Mouse (Mus musculus) hindbrain, embryonic 11.5 days (tissue): ENCODE results near the gene Zbtb22. TPM values are rescaled to one million over a fixed set of nuclear protein-coding genes. Genes with fewer than 3 reads are reported as not detected.
"Not testable (repeated sequence)": the region's sequence is repeated elsewhere in the genome, so short reads cannot be mapped to it uniquely, and the experiment has no call there.

Source experiments
- ATAC-seq: fragments of 200-750 bp; cut with Nextera tagmentation; 2 replicates; pipeline ENCODE4 v1.8.0; 2017; ENCODE audit warnings: mild to moderate bottlenecking, moderate TSS enrichment, moderate library complexity; ENCODE audit not compliant: low FRiP score
- DNase-seq: peaks from one replicate; pipeline ENCODE4 v3.0.0-alpha.2; 2015; ENCODE audit warnings: low spot score
- H3K27ac ChIP-seq: fragments of 300-500 bp; sonication (generic); 2 replicates; pipeline ENCODE4 v1.5.1; 2014; ENCODE audit warnings: mild to moderate bottlenecking, low read depth, low read length
- H3K27me3 ChIP-seq: fragments of 300-500 bp; sonication (generic); 2 replicates; pipeline ENCODE4 v1.6.1; 2014; ENCODE audit warnings: mild to moderate bottlenecking, low read length, moderate library complexity, mixed read lengths; ENCODE audit not compliant: control insufficient read depth, insufficient read depth
- H3K36me3 ChIP-seq: fragments of 300-500 bp; sonication (generic); 2 replicates; pipeline ENCODE4 v1.6.1; 2014; ENCODE audit warnings: mild to moderate bottlenecking, low read length, moderate library complexity, mixed read lengths; ENCODE audit not compliant: control insufficient read depth, insufficient read depth
- H3K4me1 ChIP-seq: fragments of 300-500 bp; sonication (generic); replicated peaks from 2 replicates; pipeline ENCODE4 v1.6.1; 2014; ENCODE audit warnings: low read length, mixed read lengths; ENCODE audit not compliant: control insufficient read depth, insufficient read depth
- H3K4me2 ChIP-seq: fragments of 300-500 bp; sonication (generic); replicated peaks from 2 replicates; pipeline ENCODE4 v1.6.1; 2014; ENCODE audit warnings: mild to moderate bottlenecking, low read depth, low read length
- H3K4me3 ChIP-seq: fragments of 300-500 bp; sonication (generic); 2 replicates; pipeline ENCODE4 v1.5.1; 2014; ENCODE audit warnings: low read depth, low read length
- H3K9ac ChIP-seq: fragments of 300-500 bp; sonication (generic); 2 replicates; pipeline ENCODE4 v1.6.1; 2014; ENCODE audit warnings: low read depth, low read length
- H3K9me3 ChIP-seq: fragments of 300-500 bp; sonication (generic); 2 replicates; pipeline ENCODE4 v1.6.1; 2016; ENCODE audit warnings: low read length; ENCODE audit not compliant: control insufficient read depth
- WGBS: fragments of 180-500 bp; shearing (Covaris S2); extraction: QIAGEN DNeasy Blood & Tissue Kit; methylation state at CpG from one replicate; pipeline ENCODE4 v1.1.7; 2014; 5-methylcytosine and 5-hydroxymethylcytosine counted together
- polyA plus RNA-seq: library from polyadenylated mRNA; unstranded; fragments of >200 nt; fragmentation: Nextera tagmentation; extraction: Ambion mirVana; gene quantifications from 2 replicates; pipeline ENCODE4 v1.2.1, GENCODE M21; 2014

The Zbtb22 gene
- polyA plus RNA-seq, 1 experiment from 2014 or later = 8.1 TPM

DNA sequence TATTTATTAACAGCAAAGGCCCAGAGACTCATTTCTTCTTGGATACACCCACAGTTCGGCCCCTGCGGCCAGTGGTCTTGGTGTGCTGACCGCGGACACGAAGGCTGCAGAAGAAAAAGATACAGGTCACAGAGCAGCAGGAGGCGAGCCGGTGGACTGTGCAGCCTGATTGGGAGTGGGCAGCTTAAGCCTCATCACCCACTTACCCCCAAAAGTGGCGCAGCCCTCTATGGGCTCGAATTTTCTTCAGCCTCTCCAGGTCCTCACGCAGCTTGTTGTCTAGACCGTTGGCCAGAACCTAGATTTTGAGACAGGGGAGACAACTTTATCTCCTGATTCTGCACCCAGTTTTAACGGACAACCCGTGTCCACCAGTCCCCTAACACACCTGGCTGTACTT is 36.3 kb downstream of the Zbtb22 start:
- H3K9me3 ChIP-seq, H3K4me3 ChIP-seq, H3K27ac ChIP-seq, H3K36me3 ChIP-seq, ATAC-seq, H3K9ac ChIP-seq, DNase-seq, H3K27me3 ChIP-seq: not testable (repeated sequence)
- 79% methylated on average over 13 of the region's 13 CpGs for WGBS
- Histone ChIP-seq H3K4me2 (peak overlapping the region; percentile 84; the same call in 1 of the 2 replicates), H3K4me1 (peaks cover 19% of the 10 kb centered on the region)

DNA sequence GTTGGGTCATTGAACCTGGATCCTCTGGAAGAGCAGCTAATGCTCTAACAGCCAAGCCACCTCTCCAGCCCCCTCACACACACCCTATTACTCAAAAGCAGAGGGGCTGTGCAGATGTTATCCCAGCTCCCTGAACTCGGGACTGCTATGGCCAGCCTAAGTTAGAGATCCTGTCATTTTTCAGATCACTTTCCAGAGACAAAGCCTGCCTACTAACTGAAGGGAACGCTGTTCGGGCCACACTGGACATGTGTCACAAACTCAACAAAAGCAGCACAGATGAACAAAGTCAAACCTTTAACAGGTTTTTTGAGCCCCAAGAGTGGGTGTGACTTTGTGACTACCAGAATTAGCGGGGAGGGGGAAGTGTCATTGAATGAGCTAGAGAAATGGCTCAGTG is 37.2 kb downstream of the Zbtb22 start:
- no peak overlapping the region for H3K27ac ChIP-seq
- DNase-seq = no peak
- no peaks in the 10 kb centered on the region for H3K27me3 ChIP-seq
- H3K9ac ChIP-seq = no peak overlapping the region
- WGBS = 84% methylated on average over 4 of the region's 4 CpGs
- H3K4me3 ChIP-seq = 0 out of 2 replicates have a peak overlapping the region, but pooled peaks have one; percentile 8
- H3K4me1 ChIP-seq = peaks cover 19% of the 10 kb centered on the region
- 0 out of 2 replicates have a peak overlapping the region, but pooled peaks have one; percentile 7 for H3K4me2 ChIP-seq
- H3K9me3 ChIP-seq = no peaks in the 10 kb centered on the region
- peaks cover 4% of the 10 kb centered on the region; the same call in 1 of the 2 replicates for H3K36me3 ChIP-seq
- no peak for ATAC-seq

DNA sequence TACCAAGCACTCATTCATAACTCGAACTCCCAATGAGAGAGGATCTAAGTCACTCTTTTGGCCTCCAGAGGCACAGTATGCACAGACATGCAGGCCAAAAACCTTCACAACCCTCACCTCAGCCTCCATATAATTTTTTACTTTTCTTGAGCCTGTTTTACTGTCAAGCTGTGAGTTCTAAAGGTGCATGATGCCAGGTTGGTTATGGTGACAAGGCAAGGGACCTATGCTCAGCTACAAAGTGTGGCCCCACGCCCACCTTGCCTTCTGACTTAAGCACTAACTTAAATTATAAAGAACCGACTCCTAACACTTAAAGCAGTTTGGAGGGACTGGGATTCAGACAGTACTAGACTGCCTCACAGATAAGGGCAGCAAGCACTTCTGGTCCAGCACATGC is 37.6 kb downstream of the Zbtb22 start:
- Histone ChIP-seq H3K27me3 (no peaks in the 10 kb centered on the region), H3K36me3 (peaks cover 4% of the 10 kb centered on the region; the same call in 1 of the 2 replicates), H3K27ac (no peak overlapping the region), H3K4me2 (no peak overlapping the region; the same call in 1 of the 2 replicates), H3K9ac (no peak overlapping the region), H3K4me3 (0 out of 2 replicates have a peak overlapping the region, but pooled peaks have one; percentile 8), H3K9me3 (no peaks in the 10 kb centered on the region), H3K4me1 (peaks cover 19% of the 10 kb centered on the region)
- 96% methylated on average over 3 of the region's 3 CpGs for WGBS
- ATAC-seq (no peak), DNase-seq (no peak)

DNA sequence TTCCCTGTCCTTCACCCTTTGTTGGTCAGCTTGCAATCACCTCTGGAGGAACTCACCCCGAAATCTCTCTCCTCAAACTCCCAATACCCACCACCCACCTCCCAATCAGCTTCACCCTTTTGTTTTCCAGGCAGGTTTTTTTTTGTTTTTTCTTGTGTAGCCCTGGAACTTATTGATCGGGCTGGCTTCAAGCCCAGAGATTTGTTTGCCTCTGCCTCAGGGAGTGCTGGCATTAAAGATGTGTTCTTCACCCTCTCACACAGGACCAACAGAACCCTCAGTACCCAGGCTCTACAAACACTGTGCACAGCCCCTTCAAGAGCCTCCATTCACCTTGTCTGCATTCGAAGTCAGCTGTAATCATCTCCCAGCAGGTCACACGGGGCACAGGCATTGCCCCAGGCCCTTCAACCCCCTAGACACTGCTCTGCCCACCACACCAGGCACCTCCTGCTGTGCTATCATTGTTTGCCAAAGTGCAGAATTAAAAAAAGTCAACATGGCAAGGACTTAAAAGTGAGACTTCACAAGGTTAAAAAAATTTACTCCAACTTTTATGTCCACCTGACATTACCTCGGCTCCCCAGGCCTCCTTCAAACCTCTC is 38.4 kb downstream of the Zbtb22 start:
- H3K27ac ChIP-seq = no peak overlapping the region
- DNase-seq = no peak
- WGBS = 42% methylated on average over 5 of the region's 5 CpGs
- peaks cover 19% of the 10 kb centered on the region for H3K4me1 ChIP-seq
- H3K9me3 ChIP-seq = no peaks in the 10 kb centered on the region
- ATAC-seq = no peak
- H3K9ac ChIP-seq = peak overlapping the region; percentile 96
- peaks cover 4% of the 10 kb centered on the region; the same call in 1 of the 2 replicates for H3K36me3 ChIP-seq
- peak overlapping the region; percentile 97 for H3K4me3 ChIP-seq
- H3K4me2 ChIP-seq = peak overlapping the region; percentile 96
- no peaks in the 10 kb centered on the region for H3K27me3 ChIP-seq

DNA sequence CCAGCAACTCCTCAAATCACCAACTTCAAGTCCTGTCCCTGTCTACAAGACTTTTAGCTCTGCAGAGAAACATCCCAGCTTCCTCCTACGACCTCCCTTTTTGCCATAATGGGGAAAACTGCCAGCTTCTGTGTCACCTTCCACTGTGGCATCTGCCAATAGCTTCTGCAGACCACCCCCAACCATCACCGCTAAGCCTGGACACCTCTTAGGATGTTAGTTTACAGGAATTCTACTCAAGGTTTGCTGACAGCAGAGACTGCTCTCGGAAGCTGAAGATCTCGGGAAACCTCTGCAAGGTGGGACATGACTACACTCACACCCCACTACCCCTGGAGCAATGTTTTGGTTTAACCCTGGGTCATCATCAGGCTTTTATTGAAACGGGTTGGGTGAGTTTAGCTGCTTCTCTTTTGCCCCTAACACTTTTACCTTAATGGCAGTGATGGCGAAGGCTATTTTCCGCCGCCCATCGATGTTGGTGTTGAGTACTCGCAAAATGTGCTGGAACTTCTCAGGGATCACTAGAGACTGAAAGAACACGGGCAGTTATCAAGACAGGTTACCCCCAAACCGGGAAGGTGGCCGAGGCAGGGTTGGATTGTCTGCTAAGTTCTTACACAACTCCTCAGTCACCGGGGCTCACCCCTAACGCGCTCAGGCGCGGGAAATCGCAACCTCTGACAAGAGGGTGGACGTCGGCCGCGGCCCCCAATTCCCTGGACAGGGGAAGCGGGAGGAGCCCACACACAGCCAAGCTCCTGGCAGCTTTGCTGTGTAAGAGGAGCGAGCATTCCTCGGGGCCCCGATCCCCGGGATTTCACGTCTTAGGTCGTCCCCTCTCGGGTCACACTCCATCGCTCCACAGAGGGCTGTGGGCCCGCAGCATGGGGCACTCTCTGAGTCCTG is 39.2 kb downstream of the Zbtb22 start:
- Histone ChIP-seq H3K9me3 (no peaks in the 10 kb centered on the region), H3K4me3 (peak overlapping the region; percentile 97), H3K4me1 (peaks cover 19% of the 10 kb centered on the region), H3K4me2 (peak overlapping the region; percentile 96), H3K9ac (peak overlapping the region; percentile 96), H3K36me3 (peaks cover 2% of the 10 kb centered on the region; the same call in 1 of the 2 replicates), H3K27me3 (no peaks in the 10 kb centered on the region), H3K27ac (peak overlapping the region; percentile 81)
- 3% methylated on average over 33 of the region's 33 CpGs for WGBS
- ATAC-seq = no peak
- no peak for DNase-seq

DNA sequence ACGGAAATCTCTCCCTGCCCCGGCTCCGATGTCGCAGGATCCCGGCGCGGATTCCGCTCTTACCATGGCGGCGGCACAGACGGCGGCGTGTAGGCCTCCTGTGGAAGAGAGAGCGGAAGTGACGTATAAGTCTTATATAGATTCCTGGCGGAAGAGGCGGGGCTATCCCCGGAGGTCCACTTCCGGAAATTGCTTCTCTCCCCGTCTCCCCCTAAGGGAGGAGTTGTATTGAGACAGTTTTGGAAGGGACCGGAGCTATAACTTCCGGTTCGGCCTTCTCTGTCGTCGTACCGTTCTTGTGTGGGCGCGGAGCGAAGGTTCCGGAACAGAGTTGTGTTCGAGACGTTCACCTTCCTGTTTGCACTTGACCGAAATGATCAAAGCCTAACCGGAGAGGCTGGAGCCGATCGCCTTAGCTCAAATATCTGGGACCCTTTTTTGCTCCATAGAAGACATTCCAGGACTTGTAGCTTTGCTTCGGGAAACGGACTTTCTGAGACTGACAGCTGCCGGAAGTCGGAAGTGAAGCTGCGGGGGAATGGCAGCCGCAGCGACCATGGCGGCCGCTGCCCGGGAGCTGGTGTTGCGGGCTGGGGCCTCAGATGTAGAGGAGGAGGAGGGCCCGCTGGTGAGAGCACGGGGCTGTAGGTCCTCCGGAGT is 40.0 kb downstream of the Zbtb22 start, which contains the start of the genes Vps52 and Rps18:
TSS of gene Vps52 (plus strand) at position 258 of the 660 bp plus-strand sequence.
TSS of gene Rps18 (minus strand) at position 447 of the 660 bp plus-strand sequence.
- H3K27me3 ChIP-seq = no peaks in the 10 kb centered on the region
- peak within 1 kb of the TSS; percentile 96 for H3K4me2 ChIP-seq
- ATAC-seq (peak; percentile 83), DNase-seq (peak; percentile 96)
- H3K36me3 ChIP-seq = peaks cover 2% of the 10 kb centered on the region; the same call in 1 of the 2 replicates
- H3K9ac ChIP-seq = peak within 1 kb of the TSS; percentile 96
- H3K4me3 ChIP-seq = peak within 1 kb of the TSS; percentile 97
- peak within 1 kb of the TSS; percentile 82 for H3K27ac ChIP-seq
- no peaks in the 10 kb centered on the region for H3K9me3 ChIP-seq
- WGBS = under 1% methylated on average over 50 of the region's 50 CpGs
- H3K4me1 ChIP-seq = peaks cover 16% of the 10 kb centered on the region

DNA sequence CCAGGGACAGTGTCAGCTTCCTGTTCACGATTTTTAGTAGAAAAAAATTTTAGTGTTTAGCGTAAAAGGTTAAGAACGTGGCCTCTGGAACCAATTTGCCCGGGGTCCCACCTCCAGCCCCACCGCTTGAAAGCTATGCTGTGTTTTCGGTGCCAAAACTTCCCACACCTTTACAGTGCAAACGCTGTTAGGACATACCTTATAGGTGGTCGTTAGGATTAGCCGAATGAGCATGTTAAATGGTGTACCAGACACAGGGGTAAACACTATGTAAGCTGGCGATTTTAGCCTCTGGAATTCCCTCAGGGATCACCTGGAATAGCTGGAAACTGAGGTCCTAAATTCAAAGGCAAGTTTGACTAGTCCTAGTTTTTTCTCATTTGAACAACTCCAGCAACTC is 40.6 kb downstream of the Zbtb22 start:
- no peak for DNase-seq
- Histone ChIP-seq H3K27me3 (no peaks in the 10 kb centered on the region), H3K9me3 (no peaks in the 10 kb centered on the region), H3K36me3 (peaks cover 2% of the 10 kb centered on the region; the same call in 1 of the 2 replicates), H3K9ac (peak overlapping the region; percentile 71), H3K4me2 (peak overlapping the region; percentile 77), H3K4me1 (peaks cover 16% of the 10 kb centered on the region), H3K27ac (peak overlapping the region; percentile 82), H3K4me3 (peak overlapping the region; percentile 97)
- 6% methylated on average over 10 of the region's 10 CpGs for WGBS
- 0 out of 2 replicates have a peak, but pooled peaks have one; percentile 2 for ATAC-seq

DNA sequence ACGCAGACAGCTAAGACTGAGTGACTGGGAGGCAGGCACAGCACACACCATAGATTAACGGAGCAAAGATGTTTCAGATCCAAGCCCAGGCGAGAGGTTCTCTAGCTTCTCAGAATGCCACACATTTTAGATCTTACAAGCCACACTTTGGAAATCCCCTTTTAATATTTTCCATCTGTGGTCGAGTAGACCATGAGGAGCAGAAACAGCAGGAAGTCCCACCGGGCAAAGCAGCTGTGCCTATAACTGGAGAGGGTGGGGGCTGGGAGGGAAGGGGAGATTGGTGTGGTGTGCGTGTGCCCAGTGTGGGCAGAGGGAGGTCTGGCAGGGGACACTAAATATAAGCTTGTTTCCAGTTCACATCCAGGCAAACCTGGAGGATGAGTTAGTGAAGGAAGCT is 41.8 kb downstream of the Zbtb22 start:
- no peak for ATAC-seq
- H3K9me3 ChIP-seq = no peaks in the 10 kb centered on the region
- H3K4me3 ChIP-seq = no peak overlapping the region
- 83% methylated on average over 6 of the region's 6 CpGs for WGBS
- H3K27ac ChIP-seq = no peak overlapping the region
- peaks cover 11% of the 10 kb centered on the region for H3K4me1 ChIP-seq
- H3K4me2 ChIP-seq = no peak overlapping the region
- DNase-seq = no peak
- no peak overlapping the region for H3K9ac ChIP-seq
- H3K36me3 ChIP-seq = peaks cover 2% of the 10 kb centered on the region; the same call in 1 of the 2 replicates
- H3K27me3 ChIP-seq = no peaks in the 10 kb centered on the region
